Mouse (Mus musculus): Measurements from ENCODE around the gene Mapk8ip1. TPM values are rescaled to one million over a fixed set of nuclear protein-coding genes. Genes with fewer than 3 reads are reported as not detected.

Mapk8ip1 gene
- total and polyA plus RNA-seq, 3 experiments: 3.8 to 7.1 (median 4.5) TPM

GRCm38 (mm10) chr2:92411705-92412104 is 10.6 kb upstream of the Mapk8ip1 start:
- no peaks in the 10 kb centered on the region for H3K79me2 ChIP-seq (replicated peaks; ENCODE audit: control insufficient read depth, insufficient read depth, low read length)
- WGBS: 70% methylated on average over 10 of the region's 10 CpGs

GRCm38 (mm10) chr2:92408309-92409045 is 7.4 kb upstream of the Mapk8ip1 start:
- no peak overlapping the region for H3K4me3 ChIP-seq
- 86% methylated on average over 18 of the region's 18 CpGs for WGBS
- no peaks in the 10 kb centered on the region; the same call in 1 of the 2 replicates for H3K4me1 ChIP-seq (ENCODE audit: control insufficient read depth, insufficient read depth, low read length)
- DNase-seq: no peak
- H3K79me2 ChIP-seq (replicated peaks; ENCODE audit: control insufficient read depth, insufficient read depth, low read length): no peaks in the 10 kb centered on the region
- H3K27ac ChIP-seq: no peak overlapping the region
- H3K36me3 ChIP-seq (ENCODE audit: control insufficient read depth, insufficient read depth, low read length): no peaks in the 10 kb centered on the region
- no peak overlapping the region for H3K9ac ChIP-seq (ENCODE audit: low read depth, low read length)
- TF ChIP-seq EP300 (IDR thresholded peaks at IDR 0.05; ENCODE audit: insufficient read depth, low read depth, low read length): no peak
- no peak for TF ChIP-seq POLR2A (IDR thresholded peaks at IDR 0.05; ENCODE audit: insufficient read depth, low read depth, low read length)
- no peak for TF ChIP-seq CTCF (IDR thresholded peaks at IDR 0.05)
- intact Hi-C loops (cut with DNase I): no loop called here
- no peaks in the 10 kb centered on the region for H3K27me3 ChIP-seq (ENCODE audit: control insufficient read depth, insufficient read depth, low read length)

More at GRCm38 (mm10) chr2:92411705-92412104, 10.6 kb upstream of the Mapk8ip1 start:
- Histone ChIP-seq H3K36me3 (ENCODE audit: control insufficient read depth, insufficient read depth, low read length) (no peaks in the 10 kb centered on the region; the same call in 1 of the 2 replicates), H3K9ac (ENCODE audit: low read depth, low read length) (no peak overlapping the region), H3K4me3 (no peak overlapping the region), H3K4me1 (ENCODE audit: control insufficient read depth, insufficient read depth, low read length) (no peaks in the 10 kb centered on the region; the same call in 1 of the 2 replicates), H3K27ac (no peak overlapping the region), H3K27me3 (ENCODE audit: control insufficient read depth, insufficient read depth, low read length) (no peaks in the 10 kb centered on the region)
- peak; percentile 40 to 49 for DNase-seq
- intact Hi-C loops (cut with DNase I): no loop called here
- TF ChIP-seq POLR2A (IDR thresholded peaks at IDR 0.05; ENCODE audit: insufficient read depth, low read depth, low read length) (no peak), EP300 (IDR thresholded peaks at IDR 0.05; ENCODE audit: insufficient read depth, low read depth, low read length) (no peak), CTCF (IDR thresholded peaks at IDR 0.05) (no peak)

- intact Hi-C loops (cut with DNase I): no loop called here
- H3K36me3 ChIP-seq (ENCODE audit: control insufficient read depth, insufficient read depth, low read length): no peaks in the 10 kb centered on the region
- WGBS: 93% methylated on average over 7 of the region's 7 CpGs
- no peak overlapping the region for H3K4me3 ChIP-seq
- peaks cover 2% of the 10 kb centered on the region; the same call in 1 of the 2 replicates for H3K4me1 ChIP-seq (ENCODE audit: control insufficient read depth, insufficient read depth, low read length)
- H3K27me3 ChIP-seq (ENCODE audit: control insufficient read depth, insufficient read depth, low read length): 0 out of 2 replicates have a peak, but pooled peaks cover 1% of the 10 kb centered on the region
- no peak overlapping the region for H3K27ac ChIP-seq
- no peaks in the 10 kb centered on the region for H3K79me2 ChIP-seq (replicated peaks; ENCODE audit: control insufficient read depth, insufficient read depth, low read length)
- H3K9ac ChIP-seq (ENCODE audit: low read depth, low read length): no peak overlapping the region
- TF ChIP-seq EP300 (IDR thresholded peaks at IDR 0.05; ENCODE audit: insufficient read depth, low read depth, low read length) (no peak), CTCF (IDR thresholded peaks at IDR 0.05) (no peak), POLR2A (IDR thresholded peaks at IDR 0.05; ENCODE audit: insufficient read depth, low read depth, low read length) (no peak)
- DNase-seq: no peak
Measured at GRCm38 (mm10) chr2:92405687-92406086, 4.6 kb upstream of the Mapk8ip1 start.

- no peak overlapping the region for H3K27ac ChIP-seq
- H3K36me3 ChIP-seq (ENCODE audit: control insufficient read depth, insufficient read depth, low read length): no peaks in the 10 kb centered on the region
- no peak for DNase-seq
- 82% methylated on average over 6 of the region's 6 CpGs for WGBS
- H3K4me1 ChIP-seq (ENCODE audit: control insufficient read depth, insufficient read depth, low read length): peaks cover 2% of the 10 kb centered on the region; the same call in 1 of the 2 replicates
- TF ChIP-seq POLR2A (IDR thresholded peaks at IDR 0.05; ENCODE audit: insufficient read depth, low read depth, low read length) (no peak), CTCF (IDR thresholded peaks at IDR 0.05) (no peak), EP300 (IDR thresholded peaks at IDR 0.05; ENCODE audit: insufficient read depth, low read depth, low read length) (no peak)
- H3K27me3 ChIP-seq (ENCODE audit: control insufficient read depth, insufficient read depth, low read length): 0 out of 2 replicates have a peak, but pooled peaks cover 1% of the 10 kb centered on the region
- H3K9ac ChIP-seq (ENCODE audit: low read depth, low read length): no peak overlapping the region
- no peaks in the 10 kb centered on the region for H3K79me2 ChIP-seq (replicated peaks; ENCODE audit: control insufficient read depth, insufficient read depth, low read length)
- intact Hi-C loops (cut with DNase I): no loop called here
- no peak overlapping the region for H3K4me3 ChIP-seq
Measured at GRCm38 (mm10) chr2:92404737-92405136, 3.7 kb upstream of the Mapk8ip1 start.

GRCm38 (mm10) chr2:92403776-92404319 is 2.8 kb upstream of the Mapk8ip1 start:
- no peaks in the 10 kb centered on the region for H3K36me3 ChIP-seq (ENCODE audit: control insufficient read depth, insufficient read depth, low read length)
- 88% methylated on average over 5 of the region's 5 CpGs for WGBS

More at GRCm38 (mm10) chr2:92403776-92404319, 2.8 kb upstream of the Mapk8ip1 start:
- H3K79me2 ChIP-seq (replicated peaks; ENCODE audit: control insufficient read depth, insufficient read depth, low read length): no peaks in the 10 kb centered on the region
- intact Hi-C loops (cut with DNase I): no loop called here
- TF ChIP-seq CTCF (IDR thresholded peaks at IDR 0.05) (no peak), EP300 (IDR thresholded peaks at IDR 0.05; ENCODE audit: insufficient read depth, low read depth, low read length) (no peak), POLR2A (IDR thresholded peaks at IDR 0.05; ENCODE audit: insufficient read depth, low read depth, low read length) (no peak)
- H3K27me3 ChIP-seq (ENCODE audit: control insufficient read depth, insufficient read depth, low read length): 0 out of 2 replicates have a peak, but pooled peaks cover 1% of the 10 kb centered on the region
- H3K27ac ChIP-seq: no peak overlapping the region
- peaks cover 2% of the 10 kb centered on the region; the same call in 1 of the 2 replicates for H3K4me1 ChIP-seq (ENCODE audit: control insufficient read depth, insufficient read depth, low read length)
- no peak for DNase-seq
- no peak overlapping the region for H3K4me3 ChIP-seq
- no peak overlapping the region for H3K9ac ChIP-seq (ENCODE audit: low read depth, low read length)
